Mouse (Mus musculus): ENCODE measurements around the gene Npcd. TPM values are rescaled to one million over a fixed set of nuclear protein-coding genes. Genes with fewer than 3 reads are reported as not detected.
A peak's percentile ranks its signal among the peaks of the same experiment; 100 is the strongest.

Gene Npcd
- 0.55 TPM in 1 of 2 replicates, not detected in the other for polyA plus RNA-seq (2012; rRNA removed)

DNA sequence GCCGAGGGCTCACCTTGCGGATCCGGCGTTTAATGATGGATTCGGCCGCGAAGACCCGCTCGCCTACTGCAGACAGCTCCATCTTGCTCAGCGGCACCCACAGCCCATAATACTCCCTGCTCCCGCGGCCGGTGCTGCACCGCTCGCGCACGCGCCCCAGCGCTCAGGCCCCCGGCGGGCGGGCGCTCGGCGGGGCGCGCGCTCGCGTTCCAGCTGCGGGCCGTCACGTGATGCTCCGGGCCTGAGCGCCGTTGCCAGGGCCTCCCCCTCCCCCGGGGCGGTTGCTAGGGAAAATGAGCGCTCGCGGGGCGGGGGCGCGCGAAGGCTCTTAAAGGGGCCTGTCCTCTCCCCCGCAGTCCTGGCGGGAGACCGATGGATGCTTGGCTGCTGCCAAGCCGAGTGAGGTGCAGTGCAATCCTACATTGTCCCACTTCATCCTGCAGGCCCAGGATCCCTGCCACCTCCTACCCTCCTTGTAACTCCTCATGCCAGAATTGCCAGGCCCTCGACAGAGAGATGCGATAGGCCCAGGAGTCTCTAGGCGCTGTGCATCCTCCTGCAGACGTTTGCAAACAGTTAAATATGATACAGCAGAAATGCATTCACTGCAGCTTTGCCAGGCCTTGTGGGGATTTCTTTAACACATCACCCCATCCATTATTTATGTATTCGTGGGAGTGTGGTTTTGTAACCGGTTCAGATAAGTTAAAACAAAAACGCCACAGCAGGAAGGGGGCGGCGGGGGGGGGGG, at the start of gene Npcd, which contains the start of gene Cbx6:
Gene Npcd (minus strand): TSS at position 108 of the 751 bp plus-strand sequence.
Gene Cbx6 (minus strand): TSS at position 559 of the 751 bp plus-strand sequence.
- DNase-seq = peak; percentile 98
- 2% methylated on average over 58 of the region's 58 CpGs for WGBS
- TF ChIP-seq CTCF (IDR thresholded peaks at IDR 0.05; ENCODE audit: borderline replicate concordance, control insufficient read depth, extremely low read depth, insufficient read depth, low read length, poor library complexity) = no peak
- TF ChIP-seq POLR2A (IDR thresholded peaks at IDR 0.05; ENCODE audit: control insufficient read depth, extremely low read depth, insufficient read depth, low read length, poor library complexity) = peak; percentile 92
- Histone ChIP-seq H3K27ac (ENCODE audit: control insufficient read depth, insufficient read depth, low read length) (peak within 1 kb of the TSS; percentile 24; the same call in 1 of the 2 replicates), H3K4me3 (ENCODE audit: control insufficient read depth, insufficient read depth, low read length) (peak within 1 kb of the TSS; percentile 81), H3K27me3 (ENCODE audit: control insufficient read depth, insufficient read depth, low read length) (no peaks in the 10 kb centered on the region), H3K4me1 (replicated peaks; ENCODE audit: control insufficient read depth, insufficient read depth, low read length) (peaks cover 19% of the 10 kb centered on the region), H3K36me3 (ENCODE audit: control insufficient read depth, insufficient read depth, low read length) (no peaks in the 10 kb centered on the region)

DNA sequence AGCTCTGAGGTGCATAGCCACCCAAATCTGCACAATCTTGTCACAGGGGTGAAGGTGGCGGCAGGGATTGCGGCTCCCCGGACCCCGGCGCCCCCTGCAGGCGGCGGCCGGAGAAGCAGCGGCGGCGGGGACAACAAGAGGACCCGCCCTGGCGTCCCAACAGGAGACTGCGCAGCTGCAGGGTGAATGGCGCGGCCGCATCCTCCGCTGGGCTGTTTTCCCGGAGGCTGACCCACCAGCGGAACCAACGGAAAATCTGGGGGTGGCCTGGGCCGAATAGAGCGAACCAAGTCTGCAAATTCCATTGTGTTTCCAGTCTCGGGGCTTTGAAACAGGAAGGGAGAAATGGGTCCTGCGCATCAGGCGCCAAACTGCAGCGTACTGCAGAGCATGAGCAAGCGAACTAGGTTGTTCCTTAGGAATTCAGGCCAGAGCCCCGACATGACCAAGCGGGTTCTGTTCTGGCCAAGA, 49.4 kb upstream of the Npcd start:
- DNase-seq = peak; percentile 94
- peaks cover 5% of the 10 kb centered on the region for H3K4me1 ChIP-seq (replicated peaks; ENCODE audit: control insufficient read depth, insufficient read depth, low read length)
- H3K36me3 ChIP-seq (ENCODE audit: control insufficient read depth, insufficient read depth, low read length) = no peaks in the 10 kb centered on the region
- H3K27me3 ChIP-seq (ENCODE audit: control insufficient read depth, insufficient read depth, low read length) = no peaks in the 10 kb centered on the region
- TF ChIP-seq POLR2A (IDR thresholded peaks at IDR 0.05; ENCODE audit: control insufficient read depth, extremely low read depth, insufficient read depth, low read length, poor library complexity) (0 out of 2 replicates have a peak, but pooled peaks have one; percentile 33), CTCF (IDR thresholded peaks at IDR 0.05; ENCODE audit: borderline replicate concordance, control insufficient read depth, extremely low read depth, insufficient read depth, low read length, poor library complexity) (peak; percentile 97)
- H3K4me3 ChIP-seq (ENCODE audit: control insufficient read depth, insufficient read depth, low read length) = peak overlapping the region; percentile 91
- H3K27ac ChIP-seq (ENCODE audit: control insufficient read depth, insufficient read depth, low read length) = no peak overlapping the region
- WGBS = under 1% methylated on average over 30 of the region's 30 CpGs

DNA sequence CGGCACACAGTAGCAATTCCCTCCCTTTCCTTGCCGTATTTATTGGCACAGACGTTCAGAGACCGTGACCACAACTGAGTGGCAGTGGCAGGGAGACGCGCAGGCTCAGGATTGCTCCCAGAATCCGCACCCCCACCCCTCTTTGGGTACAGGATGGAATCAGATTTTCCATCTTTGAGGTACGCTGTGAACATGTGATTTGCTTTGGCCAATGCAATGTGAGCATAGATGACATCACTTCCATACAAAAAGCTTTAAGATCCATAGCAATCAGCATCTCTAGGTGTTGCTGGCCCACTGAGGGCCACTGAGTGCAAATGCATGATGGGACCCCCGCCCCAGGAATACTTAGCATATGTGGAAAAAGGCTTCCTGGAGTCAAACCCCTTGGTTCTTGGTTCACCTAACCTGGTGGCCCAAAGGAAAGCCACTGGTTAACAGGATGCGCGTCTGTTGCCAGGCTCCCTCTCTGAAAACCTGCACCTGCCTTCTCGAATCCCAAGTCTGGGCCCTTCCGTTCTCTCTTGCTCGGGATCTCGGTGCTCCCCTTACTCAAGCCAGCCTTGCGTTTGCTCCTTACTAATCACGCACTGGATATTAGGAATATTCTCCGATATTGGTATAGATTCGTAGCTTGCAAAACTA, 48.7 kb upstream of the Npcd start:
- 31% methylated on average over 19 of the region's 19 CpGs for WGBS
- H3K36me3 ChIP-seq (ENCODE audit: control insufficient read depth, insufficient read depth, low read length) = no peaks in the 10 kb centered on the region
- TF ChIP-seq CTCF (IDR thresholded peaks at IDR 0.05; ENCODE audit: borderline replicate concordance, control insufficient read depth, extremely low read depth, insufficient read depth, low read length, poor library complexity) (no peak), POLR2A (IDR thresholded peaks at IDR 0.05; ENCODE audit: control insufficient read depth, extremely low read depth, insufficient read depth, low read length, poor library complexity) (no peak)
- no peak overlapping the region for H3K4me3 ChIP-seq (ENCODE audit: control insufficient read depth, insufficient read depth, low read length)
- DNase-seq = peak; percentile 9
- no peak overlapping the region for H3K27ac ChIP-seq (ENCODE audit: control insufficient read depth, insufficient read depth, low read length)
- peaks cover 5% of the 10 kb centered on the region for H3K4me1 ChIP-seq (replicated peaks; ENCODE audit: control insufficient read depth, insufficient read depth, low read length)
- H3K27me3 ChIP-seq (ENCODE audit: control insufficient read depth, insufficient read depth, low read length) = no peaks in the 10 kb centered on the region

DNA sequence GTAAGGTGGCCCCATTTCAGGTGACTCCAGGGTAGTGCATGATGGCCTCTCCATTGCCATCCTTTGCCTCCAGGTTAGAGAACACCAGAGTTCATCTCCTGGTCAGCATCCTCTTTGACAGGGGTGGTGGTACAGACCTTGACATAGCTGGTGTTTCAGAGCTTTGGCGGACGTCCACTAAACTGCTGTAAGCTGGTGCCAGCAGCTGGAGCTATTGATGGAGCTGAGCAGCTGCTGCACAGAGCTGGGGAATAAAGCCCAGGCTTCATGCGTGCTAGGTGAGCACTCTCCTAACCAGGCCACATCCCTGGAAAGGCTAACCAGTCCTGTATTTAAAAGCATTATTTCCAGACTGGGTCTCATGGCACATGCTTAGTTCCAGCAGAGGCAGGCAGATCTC, 46.4 kb upstream of the Npcd start:
- no peak for DNase-seq
- Histone ChIP-seq H3K27me3 (ENCODE audit: control insufficient read depth, insufficient read depth, low read length) (no peaks in the 10 kb centered on the region), H3K4me1 (replicated peaks; ENCODE audit: control insufficient read depth, insufficient read depth, low read length) (peaks cover 5% of the 10 kb centered on the region), H3K4me3 (ENCODE audit: control insufficient read depth, insufficient read depth, low read length) (no peak overlapping the region), H3K36me3 (ENCODE audit: control insufficient read depth, insufficient read depth, low read length) (no peaks in the 10 kb centered on the region), H3K27ac (ENCODE audit: control insufficient read depth, insufficient read depth, low read length) (no peak overlapping the region)
- 97% methylated on average over 3 of the region's 3 CpGs for WGBS
- TF ChIP-seq CTCF (IDR thresholded peaks at IDR 0.05; ENCODE audit: borderline replicate concordance, control insufficient read depth, extremely low read depth, insufficient read depth, low read length, poor library complexity) (no peak), POLR2A (IDR thresholded peaks at IDR 0.05; ENCODE audit: control insufficient read depth, extremely low read depth, insufficient read depth, low read length, poor library complexity) (no peak)

DNA sequence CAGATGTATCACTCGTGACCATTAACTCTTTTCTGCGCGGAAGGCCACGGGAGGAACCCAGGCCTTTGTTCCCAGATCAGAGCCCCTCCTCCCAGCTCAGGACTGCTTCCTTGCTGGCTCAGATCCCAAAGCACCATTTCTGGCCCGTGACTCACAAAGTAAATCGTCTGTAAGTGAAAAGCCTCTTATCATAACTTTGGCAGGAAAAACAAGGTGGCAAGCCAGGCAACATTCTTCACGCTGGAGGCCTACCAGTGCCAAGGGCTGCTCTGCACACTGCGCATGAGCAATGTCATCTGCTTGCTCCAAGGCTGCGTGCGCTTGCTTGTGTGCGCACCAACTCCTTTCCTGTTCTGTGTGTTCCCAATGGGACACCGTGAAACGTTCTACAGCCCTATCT, 45.3 kb upstream of the Npcd start:
- TF ChIP-seq POLR2A (IDR thresholded peaks at IDR 0.05; ENCODE audit: control insufficient read depth, extremely low read depth, insufficient read depth, low read length, poor library complexity) = no peak
- TF ChIP-seq CTCF (IDR thresholded peaks at IDR 0.05; ENCODE audit: borderline replicate concordance, control insufficient read depth, extremely low read depth, insufficient read depth, low read length, poor library complexity) = no peak
- Histone ChIP-seq H3K36me3 (ENCODE audit: control insufficient read depth, insufficient read depth, low read length) (no peaks in the 10 kb centered on the region), H3K4me3 (ENCODE audit: control insufficient read depth, insufficient read depth, low read length) (no peak overlapping the region), H3K27me3 (ENCODE audit: control insufficient read depth, insufficient read depth, low read length) (no peaks in the 10 kb centered on the region), H3K27ac (ENCODE audit: control insufficient read depth, insufficient read depth, low read length) (no peak overlapping the region), H3K4me1 (replicated peaks; ENCODE audit: control insufficient read depth, insufficient read depth, low read length) (peaks cover 5% of the 10 kb centered on the region)
- WGBS = 58% methylated on average over 13 of the region's 13 CpGs
- DNase-seq = no peak

DNA sequence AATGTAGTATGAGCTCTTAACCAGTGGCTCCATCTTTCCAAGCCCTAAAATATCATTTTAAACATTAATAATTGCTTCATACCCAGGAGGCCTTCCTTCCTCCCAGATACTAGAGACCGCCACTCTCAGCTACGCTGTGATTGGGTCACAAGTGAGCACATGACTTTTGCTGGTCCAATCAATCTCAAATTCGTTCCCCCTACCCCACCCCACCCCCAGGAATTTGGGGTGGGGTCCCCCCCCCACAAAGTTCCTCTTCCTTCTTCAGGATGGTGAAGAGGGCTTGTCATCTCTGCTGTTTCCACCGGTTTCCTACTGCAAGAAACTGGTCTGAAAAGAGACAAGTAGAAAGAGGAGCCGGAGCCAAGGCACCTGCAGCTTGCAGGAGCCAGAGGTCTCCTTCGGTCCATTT, 44.7 kb upstream of the Npcd start:
- 74% methylated on average over 6 of the region's 6 CpGs for WGBS
- TF ChIP-seq POLR2A (IDR thresholded peaks at IDR 0.05; ENCODE audit: control insufficient read depth, extremely low read depth, insufficient read depth, low read length, poor library complexity) = no peak
- TF ChIP-seq CTCF (IDR thresholded peaks at IDR 0.05; ENCODE audit: borderline replicate concordance, control insufficient read depth, extremely low read depth, insufficient read depth, low read length, poor library complexity) = no peak
- peaks cover 8% of the 10 kb centered on the region for H3K4me1 ChIP-seq (replicated peaks; ENCODE audit: control insufficient read depth, insufficient read depth, low read length)
- H3K36me3 ChIP-seq (ENCODE audit: control insufficient read depth, insufficient read depth, low read length) = no peaks in the 10 kb centered on the region
- H3K4me3 ChIP-seq (ENCODE audit: control insufficient read depth, insufficient read depth, low read length) = no peak overlapping the region
- DNase-seq = no peak
- H3K27me3 ChIP-seq (ENCODE audit: control insufficient read depth, insufficient read depth, low read length) = no peaks in the 10 kb centered on the region
- H3K27ac ChIP-seq (ENCODE audit: control insufficient read depth, insufficient read depth, low read length) = no peak overlapping the region
